Mouse (Mus musculus) cerebellum, adult 2 months (tissue): ENCODE measurements around the gene Tnip2.

Source experiments
- CTCF ChIP-seq: fragments of 200-500 bp; IDR thresholded peaks from 2 replicates; pipeline ENCODE4 v1.5.1; 2011; ENCODE audit warnings: low read depth, mild to moderate bottlenecking, control low read depth, low read length, moderate library complexity, borderline replicate concordance; ENCODE audit not compliant: insufficient read depth
- POLR2A ChIP-seq: fragments of 200-500 bp; IDR thresholded peaks from 2 replicates; pipeline ENCODE4 v1.6.1; 2011; ENCODE audit warnings: low read length, control low read depth, borderline replicate concordance; ENCODE audit not compliant: insufficient read depth

- TF ChIP-seq POLR2A (no peak), CTCF (no peak)
Observed at GRCm38 (mm10) chr5:34485731-34486130, 28.1 kb downstream of the Tnip2 start.
